In the genomic region with DNA sequence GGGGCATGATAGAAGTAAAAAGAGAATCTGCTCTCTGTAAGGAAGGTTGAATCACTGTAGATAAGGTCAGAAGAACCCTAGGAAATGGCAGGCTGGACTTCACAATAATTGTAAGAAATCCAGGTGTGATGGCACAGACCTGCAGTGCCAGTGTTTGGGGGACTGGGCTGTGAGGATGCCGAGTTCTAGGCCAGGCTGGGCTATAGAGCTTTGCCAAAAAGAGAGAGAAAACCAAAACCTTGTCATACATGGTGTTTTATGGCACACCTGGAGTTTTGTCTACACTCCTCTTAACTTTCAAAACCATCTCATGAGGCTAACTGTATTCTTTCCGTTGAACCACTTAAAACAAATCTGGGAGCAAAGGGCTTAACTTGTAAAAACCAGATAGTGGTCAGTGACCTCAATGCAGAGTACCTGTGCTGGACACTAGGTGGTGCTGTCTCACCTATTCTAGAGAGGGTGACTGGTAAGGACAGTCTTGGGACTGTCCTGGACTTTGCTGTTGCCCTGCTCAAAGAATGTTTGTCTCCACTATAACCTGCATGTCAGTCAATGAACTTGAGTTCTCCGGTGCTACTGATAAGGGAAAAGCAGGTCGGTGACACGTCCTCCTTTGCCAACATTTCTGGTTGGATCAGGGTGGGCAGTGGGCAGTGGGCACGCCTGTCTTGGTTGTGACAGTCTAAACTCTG, we compare ENCODE assay signal across 8 mouse cellular contexts. TPM values are rescaled to one million over a fixed set of nuclear protein-coding genes. Genes with fewer than 3 reads are reported as not detected.
DNase-seq lines count a peak whose midpoint lies in the region; TF ChIP-seq lines count a peak whose summit lies in the region.

No protein-coding gene starts in this region.

- DNase-seq in ES-CJ7 (ENCODE audit: low read depth, low spot score), result peak; percentile 84
- DNase-seq in fibroblast of lung, adult 2 months (ENCODE audit: low read depth), result peak; percentile 46
- peak; percentile 78 to 89 for DNase-seq in heart, postnatal 14 days
- DNase-seq in layer of hippocampus, adult 18-20 months (ENCODE audit: low spot score in 2 of 2), result peak; percentile 32 to 67
- DNase-seq in lung, postnatal 14 days, result peak; percentile 90
- peak; percentile 43 for DNase-seq in right cerebral cortex, adult 18-20 months
- DNase-seq in urinary bladder, postnatal 25 days (ENCODE audit: low spot score), result peak; percentile 78

- TF ChIP-seq POLR2A in bone marrow macrophage, adult 2 months (IDR thresholded peaks at IDR 0.05; ENCODE audit: borderline replicate concordance, low read depth, low read length), result no peak

- TF ChIP-seq CTCF in bone marrow macrophage, adult 2 months (IDR thresholded peaks at IDR 0.05; ENCODE audit: low read depth, low read length), result 0 out of 2 replicates have a peak, but pooled peaks have one; percentile 48

- H3K4me3 ChIP-seq in bone marrow macrophage, adult 2 months (ENCODE audit: insufficient read depth, low read length), result no peak overlapping the region

- intact Hi-C loops in heart, postnatal 14 days (cut with DNase I), result loop anchor here (1.0 to 10.0 kb wide), 3 partner anchors 84 to 394 kb away; no protein-coding TSS in a partner anchor

- no peak overlapping the region for H3K27ac ChIP-seq in bone marrow macrophage, adult 2 months (ENCODE audit: insufficient read depth, low read depth, low read length)

- H3K4me1 ChIP-seq in bone marrow macrophage, adult 2 months (ENCODE audit: control insufficient read depth, insufficient read depth, low read length), result no peaks in the 10 kb centered on the region

RNA-seq across cellular contexts. Expression of a gene that starts 27.7 kb away (rescaled TPM):
- 1.1 and 1.4 TPM in 2 replicates for polyA plus RNA-seq in bone marrow macrophage, adult 2 months (2012; ENCODE audit: insufficient read depth, insufficient read length, missing spikeins)
- total RNA-seq in heart, postnatal 14 days (2021), result 1 to 10 TPM; 6.8 to 8.2 TPM
- under 1 TPM; 0.27 to 0.76 TPM for total RNA-seq in layer of hippocampus, adult 18-20 months (2021)

Comparison
In these comparisons a context has a peak if more than half of its experiments do, and no peak if none do; other contexts are left out.
1. RNA of a gene that starts 27.7 kb away (total RNA-seq): 6.8 to 8.2 TPM in heart, postnatal 14 days; 0.27 to 0.76 TPM in layer of hippocampus, adult 18-20 months; every median in the first group is over 4 times any median in the second.
2. Peak in every context shown above with its lines, with median percentiles within 50 percentile points of each other: DNase-seq.